Mouse (Mus musculus): ENCODE measurements around the gene Vmn2r70.

DNA sequence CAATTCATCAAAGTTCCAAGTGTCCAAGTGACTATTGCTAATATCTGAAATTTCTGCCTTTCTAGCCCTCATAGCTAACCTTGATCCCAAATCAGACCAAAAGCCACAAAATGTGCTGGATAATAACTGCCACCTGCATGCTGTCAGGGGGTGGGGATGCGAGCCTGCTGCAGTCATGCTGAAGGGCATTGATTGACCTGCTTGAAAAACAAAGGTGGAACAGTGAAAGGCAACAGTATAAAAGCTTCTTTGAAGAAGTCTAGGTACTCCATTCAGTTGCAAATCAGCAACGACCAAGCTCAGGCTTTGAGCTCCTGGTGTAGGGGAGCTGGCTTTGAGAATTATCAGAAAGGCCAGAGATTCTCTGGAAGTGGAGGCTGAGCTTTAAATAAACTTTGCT is 25.9 kb downstream of the Vmn2r70 start:
- no peak for TF ChIP-seq CTCF (IDR thresholded peaks at IDR 0.05; ENCODE audit: extremely low read depth, insufficient read length, insufficient replicate concordance, low read depth, low read length)
- no peak for TF ChIP-seq POLR2A (IDR thresholded peaks at IDR 0.05; ENCODE audit: low read depth, low read length)

All from small intestine, adult 2 months (tissue).